8 mouse cellular contexts compared by ENCODE assay signal in the genomic region with DNA sequence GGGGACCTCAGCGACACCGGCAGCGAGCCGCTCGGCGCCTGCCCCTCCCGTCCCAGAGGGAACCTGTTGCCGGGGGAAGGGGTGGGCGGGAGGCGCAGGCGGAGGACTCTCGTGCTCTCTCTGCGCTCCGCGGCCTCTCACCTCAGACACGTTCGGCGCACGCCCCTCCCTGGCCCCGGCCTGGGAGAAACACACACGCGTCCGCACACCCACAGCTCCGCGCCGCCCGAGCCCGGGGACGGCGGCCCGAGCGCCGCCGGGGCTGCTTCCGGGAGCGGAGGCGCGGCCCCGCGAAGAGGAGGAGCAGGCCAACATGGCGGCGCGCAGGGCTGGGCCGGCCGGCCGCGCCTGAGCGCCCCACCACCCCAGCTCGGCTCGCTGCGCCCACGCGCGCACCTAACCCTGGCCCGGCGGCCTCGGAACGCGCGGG. TPM values are rescaled to one million over a fixed set of nuclear protein-coding genes. Genes with fewer than 3 reads are reported as not detected.
DNase-seq lines count a peak whose midpoint lies in the region; ATAC-seq and TF ChIP-seq lines count a peak whose summit lies in the region.

A gene (plus strand): TSS at position 293 of the 430 bp plus-strand sequence.

- intact Hi-C loops in heart, postnatal 14 days (cut with DNase I), result loop anchor here (5.0 to 10.0 kb wide), 3 partner anchors 54 to 1161 kb away; a partner anchor contains a TSS

- H3K4me1 ChIP-seq in ES-Bruce4 (ENCODE audit: control insufficient read depth, insufficient read depth, low read length), result peaks cover 3% of the 10 kb centered on the region
- H3K4me1 ChIP-seq in forebrain, embryonic 16.5 days (replicated peaks; ENCODE audit: control insufficient read depth, insufficient read depth, low read length), result peaks cover 29% of the 10 kb centered on the region
- peaks cover 9% of the 10 kb centered on the region for H3K4me1 ChIP-seq in lung, adult 2 months (ENCODE audit: control insufficient read depth, insufficient read depth, low read length)
- peaks cover 30% of the 10 kb centered on the region for H3K4me1 ChIP-seq in neural tube, embryonic 14.5 days (ENCODE audit: control insufficient read depth, insufficient read depth, low read length)
- H3K4me1 ChIP-seq in testis, adult 2 months (ENCODE audit: control insufficient read depth, insufficient read depth, low read length), result peaks cover 9% of the 10 kb centered on the region

- peaks cover 4% of the 10 kb centered on the region; the same call in 1 of the 2 replicates for H3K36me3 ChIP-seq in ES-Bruce4 (ENCODE audit: control insufficient read depth, insufficient read depth, low read length, poor library complexity, severe bottlenecking)
- no peaks in the 10 kb centered on the region for H3K36me3 ChIP-seq in forebrain, embryonic 16.5 days (ENCODE audit: control insufficient read depth, insufficient read depth)
- no peaks in the 10 kb centered on the region for H3K36me3 ChIP-seq in neural tube, embryonic 14.5 days (ENCODE audit: control insufficient read depth, insufficient read depth, low read length)
- H3K36me3 ChIP-seq in testis, adult 2 months (ENCODE audit: control insufficient read depth, insufficient read depth, low read length), result no peaks in the 10 kb centered on the region

- TF ChIP-seq POLR2A in ES-Bruce4 (IDR thresholded peaks at IDR 0.05; ENCODE audit: insufficient read depth, low read length), result peak; percentile 23
- TF ChIP-seq POLR2A in lung, adult 2 months (IDR thresholded peaks at IDR 0.05; ENCODE audit: borderline replicate concordance, extremely low read depth, low read depth, low read length), result peak; percentile 71; the same call in 1 of the 2 replicates
- no peak; the same call in none of the 2 replicates for TF ChIP-seq POLR2A in testis, adult 2 months (IDR thresholded peaks at IDR 0.05; ENCODE audit: control insufficient read depth, low read depth, low read length)

- peak within 1 kb of the TSS; percentile 59 for H3K27ac ChIP-seq in ES-Bruce4 (ENCODE audit: insufficient read depth, low read length)
- peak within 1 kb of the TSS; percentile 87 for H3K27ac ChIP-seq in forebrain, embryonic 16.5 days (ENCODE audit: low read length)
- H3K27ac ChIP-seq in neural tube, embryonic 14.5 days (ENCODE audit: low read depth, low read length), result peak within 1 kb of the TSS; percentile 88
- peak within 1 kb of the TSS; percentile 98 for H3K27ac ChIP-seq in testis, adult 2 months (ENCODE audit: control insufficient read depth, insufficient read depth, low read depth, low read length)

- H3K4me2 ChIP-seq in forebrain, embryonic 16.5 days (ENCODE audit: low read length), result peak within 1 kb of the TSS; percentile 86
- H3K4me2 ChIP-seq in neural tube, embryonic 14.5 days (ENCODE audit: low read depth, low read length), result peak within 1 kb of the TSS; percentile 89

- TF ChIP-seq CTCF in ES-Bruce4 (IDR thresholded peaks at IDR 0.05; ENCODE audit: low read depth, low read length), result no peak
- TF ChIP-seq CTCF in lung, adult 2 months (IDR thresholded peaks at IDR 0.05; ENCODE audit: insufficient read depth, low read length), result no peak
- no peak for TF ChIP-seq CTCF in testis, adult 2 months (IDR thresholded peaks at IDR 0.05; ENCODE audit: control insufficient read depth, insufficient read depth, insufficient replicate concordance, low read depth, low read length)

- no peaks in the 10 kb centered on the region for H3K27me3 ChIP-seq in ES-Bruce4 (ENCODE audit: control insufficient read depth, insufficient read depth, low read length, poor library complexity, severe bottlenecking)
- no peaks in the 10 kb centered on the region for H3K27me3 ChIP-seq in forebrain, embryonic 16.5 days (replicated peaks; ENCODE audit: control insufficient read depth, insufficient read depth, low read length)
- no peaks in the 10 kb centered on the region for H3K27me3 ChIP-seq in neural tube, embryonic 14.5 days (ENCODE audit: control insufficient read depth, insufficient read depth, low read length)
- H3K27me3 ChIP-seq in testis, adult 2 months (ENCODE audit: control insufficient read depth, insufficient read depth, low read length), result no peaks in the 10 kb centered on the region

- TF ChIP-seq EP300 in ES-Bruce4 (IDR thresholded peaks at IDR 0.05; ENCODE audit: insufficient read depth, low read depth, low read length), result no peak

- 2% methylated on average over 44 of the region's 60 CpGs for WGBS in forebrain, embryonic 16.5 days
- 1% methylated on average over 49 of the region's 60 CpGs for WGBS in lung, adult 2 months
- WGBS in neural tube, embryonic 14.5 days, result 0% methylated on average over 53 of the region's 60 CpGs

- DNase-seq in cerebellum, adult 11-12 months, result peak; percentile 73
- peak; percentile 80 to 87 for DNase-seq in heart, postnatal 14 days
- peak; percentile 68 to 69 for DNase-seq in layer of hippocampus, adult 18-20 months (ENCODE audit: low spot score in 2 of 2)
- DNase-seq in lung, adult 2 months, result peak; percentile 81

- ATAC-seq in forebrain, embryonic 16.5 days, result peak; percentile 93
- ATAC-seq in neural tube, embryonic 14.5 days (ENCODE audit: low read depth), result peak; percentile 90

- H3K9me3 ChIP-seq in ES-Bruce4 (replicated peaks; ENCODE audit: control insufficient read depth, insufficient read depth, low read length, poor library complexity, severe bottlenecking), result no peaks in the 10 kb centered on the region
- no peaks in the 10 kb centered on the region for H3K9me3 ChIP-seq in forebrain, embryonic 16.5 days (ENCODE audit: control insufficient read depth, low read length)
- H3K9me3 ChIP-seq in neural tube, embryonic 14.5 days (ENCODE audit: control insufficient read depth, low read length), result no peaks in the 10 kb centered on the region

- H3K9ac ChIP-seq in ES-Bruce4 (ENCODE audit: low read depth, poor library complexity, severe bottlenecking), result peak within 1 kb of the TSS; percentile 97
- peak within 1 kb of the TSS; percentile 96 for H3K9ac ChIP-seq in forebrain, embryonic 16.5 days (replicated peaks; ENCODE audit: low read depth, low read length)
- H3K9ac ChIP-seq in neural tube, embryonic 14.5 days (replicated peaks; ENCODE audit: low read depth, low read length), result peak within 1 kb of the TSS; percentile 92

- peak within 1 kb of the TSS; percentile 95 for H3K4me3 ChIP-seq in ES-Bruce4 (ENCODE audit: low read depth, low read length)
- peak within 1 kb of the TSS; percentile 97 for H3K4me3 ChIP-seq in forebrain, embryonic 16.5 days (replicated peaks; ENCODE audit: low read length)
- peak within 1 kb of the TSS; percentile 96 for H3K4me3 ChIP-seq in lung, adult 2 months (replicated peaks; ENCODE audit: extremely low read depth, low read depth, low read length)
- peak within 1 kb of the TSS; percentile 92 for H3K4me3 ChIP-seq in neural tube, embryonic 14.5 days (ENCODE audit: low read depth, low read length)
- peak within 1 kb of the TSS; percentile 98 for H3K4me3 ChIP-seq in testis, adult 2 months (ENCODE audit: control insufficient read depth, low read depth, low read length)

RNA-seq across cellular contexts. Expression of the gene that starts here (rescaled TPM):
- 62.7 and 64.0 TPM in 2 replicates for polyA plus RNA-seq in ES-Bruce4 (2011; ENCODE audit: insufficient read depth, insufficient read length, low read depth, missing spikeins)
- polyA plus RNA-seq in forebrain, embryonic 16.5 days (2015; fragmentation: Nextera tagmentation; extraction: Ambion mirVana), result 7.7 and 8.8 TPM in 2 replicates
- total RNA-seq in heart, postnatal 14 days (2021), result 10 to 100 TPM; 39.4 to 40.3 TPM
- total RNA-seq in layer of hippocampus, adult 18-20 months (2021), result 10 to 100 TPM; 41.7 to 42.7 TPM
- polyA plus RNA-seq in lung, adult 2 months (2012; rRNA removed), result 9.0 and 11.1 TPM in 2 replicates
- polyA plus RNA-seq in neural tube, embryonic 14.5 days (2014; fragmentation: Nextera tagmentation; extraction: Ambion mirVana), result 14.4 and 14.6 TPM in 2 replicates
- 10.4 and 11.5 TPM in 2 replicates for polyA plus RNA-seq in testis, adult 2 months (2012; rRNA removed)

Comparison
In these comparisons a context has a peak if more than half of its experiments do, and no peak if none do; other contexts are left out.
1. Peak in every context shown above with its lines: DNase-seq, ATAC-seq, H3K4me3 ChIP-seq and H3K27ac ChIP-seq.